Mouse (Mus musculus): ENCODE measurements around the gene Slc9a3. TPM values are rescaled to one million over a fixed set of nuclear protein-coding genes. Genes with fewer than 3 reads are reported as not detected.

Gene Slc9a3
- total and polyA plus RNA-seq, 3 experiments: 0.04 TPM; not detected in 2

DNA sequence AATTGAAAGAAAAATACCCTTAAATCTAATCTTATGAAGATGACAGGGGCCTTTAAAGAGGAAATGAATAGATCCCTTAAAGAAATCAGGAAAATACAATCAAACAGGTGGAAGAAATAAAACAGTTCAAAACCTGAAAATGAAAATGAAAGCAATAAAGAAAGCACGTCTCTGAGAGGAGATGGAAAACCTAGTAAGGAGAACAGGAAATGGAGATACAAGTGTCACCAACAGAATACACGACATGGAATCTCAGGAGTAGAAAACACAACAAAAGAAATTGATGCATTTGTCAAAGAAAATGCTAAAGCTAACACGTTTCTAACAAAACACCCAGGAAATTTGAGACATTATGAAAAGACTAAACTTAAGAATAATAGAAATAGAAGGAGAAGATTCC is 75.2 kb downstream of the Slc9a3 start:
- Histone ChIP-seq H3K4me1 (ENCODE audit: control insufficient read depth in 1 of 2, insufficient read depth in 2 of 2, low read length in 2 of 2) (no peaks in the 10 kb centered on the region), H3K79me2 (ENCODE audit: control insufficient read depth, insufficient read depth, low read length, poor library complexity) (no peaks in the 10 kb centered on the region), H3K4me3 (ENCODE audit: control insufficient read depth in 1 of 2, insufficient read depth in 1 of 2, low read depth in 2 of 2, low read length in 2 of 2) (no peak overlapping the region), H3K9ac (ENCODE audit: control insufficient read depth, low read depth, low read length, poor library complexity, severe bottlenecking) (no peak overlapping the region), H3K9me3 (replicated peaks; ENCODE audit: insufficient read depth, low read length) (no peaks in the 10 kb centered on the region), H3K27me3 (ENCODE audit: control insufficient read depth in 1 of 2, insufficient read depth in 2 of 2, low read length in 2 of 2) (no peaks in the 10 kb centered on the region), H3K36me3 (ENCODE audit: control insufficient read depth in 1 of 2, insufficient read depth in 2 of 2, low read length in 2 of 2) (peaks cover 0 to 5% of the 10 kb centered on the region in 2 experiments; a peak in 2 of 4 replicates), H3K27ac (ENCODE audit: control insufficient read depth, low read depth, low read length) (no peak overlapping the region)
- TF ChIP-seq TCF12 (IDR thresholded peaks at IDR 0.05; ENCODE audit: low read depth, low read length): no peak
- no peak for TF ChIP-seq KAT2A (conservative IDR thresholded peaks at IDR 0.05; ENCODE audit: low read depth, low read length)
- DNase-seq (ENCODE audit: low read depth, low spot score): no peak

DNA sequence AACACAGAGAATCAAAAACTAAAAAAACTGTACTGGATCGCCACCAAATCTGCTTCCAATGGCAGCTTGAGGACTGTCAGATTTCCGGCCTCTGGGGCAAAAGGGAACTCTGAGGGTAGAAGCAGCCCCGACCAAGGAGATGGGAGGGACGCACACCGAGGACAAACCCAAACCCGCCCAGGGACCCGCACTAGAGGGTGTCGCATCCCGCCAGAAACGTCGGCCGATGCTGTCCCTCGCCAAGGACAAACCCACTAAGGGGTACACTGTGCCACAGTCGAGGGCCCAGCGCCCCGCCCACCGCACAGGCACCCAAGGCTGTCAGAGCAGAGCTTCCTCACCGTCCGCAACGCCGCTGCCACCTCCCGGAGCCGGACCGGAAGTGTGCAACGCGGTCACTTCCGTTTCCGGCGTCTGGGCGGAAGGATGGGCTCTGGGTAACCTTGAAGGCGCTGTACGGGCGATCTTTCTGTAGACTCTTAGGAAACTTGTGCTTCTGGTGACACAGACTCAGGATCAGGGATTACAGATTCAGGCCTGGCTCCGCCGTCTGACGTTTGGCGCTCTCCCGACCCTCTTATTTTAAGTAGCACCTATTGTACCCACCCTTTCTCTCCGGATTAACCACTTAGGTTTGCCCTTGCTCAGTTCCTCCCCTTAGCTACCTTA is 87.2 kb downstream of the Slc9a3 start, which contains the start of gene Exoc3:
Gene Exoc3, minus strand, starts transcription at position 416 of the 669 bp plus-strand sequence.
- Histone ChIP-seq H3K4me1 (ENCODE audit: control insufficient read depth in 1 of 2, insufficient read depth in 2 of 2, low read length in 2 of 2) (peaks cover 0 to 5% of the 10 kb centered on the region in 2 experiments; a peak in 1 of 4 replicates), H3K27me3 (ENCODE audit: control insufficient read depth in 1 of 2, insufficient read depth in 2 of 2, low read length in 2 of 2) (no peaks in the 10 kb centered on the region; a peak in 3 of 4 replicates), H3K36me3 (ENCODE audit: control insufficient read depth in 1 of 2, insufficient read depth in 2 of 2, low read length in 2 of 2) (peaks cover 0 to 17% of the 10 kb centered on the region in 2 experiments; a peak in 3 of 4 replicates), H3K79me2 (ENCODE audit: control insufficient read depth, insufficient read depth, low read length, poor library complexity) (peaks cover 6% of the 10 kb centered on the region; the same call in 1 of the 2 replicates), H3K9ac (ENCODE audit: control insufficient read depth, low read depth, low read length, poor library complexity, severe bottlenecking) (peak within 1 kb of the TSS; percentile 86), H3K27ac (ENCODE audit: control insufficient read depth, low read depth, low read length) (peak within 1 kb of the TSS; percentile 95), H3K9me3 (replicated peaks; ENCODE audit: insufficient read depth, low read length) (no peaks in the 10 kb centered on the region), H3K4me3 (ENCODE audit: control insufficient read depth in 1 of 2, insufficient read depth in 1 of 2, low read depth in 2 of 2, low read length in 2 of 2) (peak within 1 kb of the TSS; percentile 64 to 78)
- TF ChIP-seq TBP (IDR thresholded peaks at IDR 0.05; ENCODE audit: low read depth, low read length) (peak; percentile 70; the same call in 1 of the 2 replicates), MAZ (IDR thresholded peaks at IDR 0.05; ENCODE audit: low read depth, low read length) (peak; percentile 78), CHD2 (IDR thresholded peaks at IDR 0.05; ENCODE audit: low read length) (no peak), POLR2A (IDR thresholded peaks at IDR 0.05; ENCODE audit: control insufficient read depth in 1 of 2, insufficient read depth in 1 of 2, low read depth in 1 of 2, low read length in 2 of 2, poor library complexity in 1 of 2) (peak; percentile 77 to 98), POLR2AphosphoS2 (IDR thresholded peaks at IDR 0.05; ENCODE audit: low read length) (peak; percentile 94), CHD1 (IDR thresholded peaks at IDR 0.05; ENCODE audit: low read depth, low read length) (no peak), JUND (IDR thresholded peaks at IDR 0.05; ENCODE audit: low read depth, low read length) (no peak), RAD21 (IDR thresholded peaks at IDR 0.05; ENCODE audit: low read depth, low read length) (no peak), USF2 (IDR thresholded peaks at IDR 0.05; ENCODE audit: borderline replicate concordance in 1 of 2, insufficient read depth in 1 of 2, low read depth in 1 of 2, low read length in 2 of 2) (no peak), ZMIZ1 (IDR thresholded peaks at IDR 0.05; ENCODE audit: low read depth, low read length) (peak; percentile 95), KAT2A (conservative IDR thresholded peaks at IDR 0.05; ENCODE audit: low read depth, low read length) (peak; percentile 52; the same call in 1 of the 2 replicates), SIN3A (IDR thresholded peaks at IDR 0.05; ENCODE audit: low read length) (peak; percentile 75; the same call in 1 of the 2 replicates), GABPA (IDR thresholded peaks at IDR 0.05; ENCODE audit: low read depth, low read length) (no peak), ETS1 (IDR thresholded peaks at IDR 0.05; ENCODE audit: low read depth, low read length) (0 out of 2 replicates have a peak, but pooled peaks have one; percentile 8), TCF12 (IDR thresholded peaks at IDR 0.05; ENCODE audit: low read depth, low read length) (peak; percentile 50; the same call in 1 of the 2 replicates), ELF1 (IDR thresholded peaks at IDR 0.05; ENCODE audit: low read depth, low read length) (peak; percentile 87), RCOR1 (IDR thresholded peaks at IDR 0.05; ENCODE audit: low read depth, low read length) (peak; percentile 52), NRF1 (IDR thresholded peaks at IDR 0.05; ENCODE audit: insufficient read depth, low read depth, low read length, poor library complexity, severe bottlenecking) (no peak), HCFC1 (IDR thresholded peaks at IDR 0.05; ENCODE audit: low read depth, low read length) (peak; percentile 87), CTCF (IDR thresholded peaks at IDR 0.05 in 2 of 3, conservative IDR thresholded peaks at IDR 0.05 in 1 of 3; ENCODE audit: control insufficient read depth in 1 of 3, insufficient read depth in 1 of 3, low read depth in 2 of 3, low read length in 3 of 3, poor library complexity in 1 of 3, severe bottlenecking in 1 of 3) (no peak), NELFE (IDR thresholded peaks at IDR 0.05; ENCODE audit: low read depth, low read length) (peak; percentile 98), MXI1 (IDR thresholded peaks at IDR 0.05; ENCODE audit: low read depth, low read length) (peak; percentile 62; the same call in 1 of the 2 replicates), MYC (IDR thresholded peaks at IDR 0.05; ENCODE audit: low read depth, low read length) (peak; percentile 43; the same call in 1 of the 2 replicates)
- DNase-seq (ENCODE audit: low read depth, low spot score): peak; percentile 96
